Mouse (Mus musculus): Measurements from ENCODE around the gene Gm10309.

DNA sequence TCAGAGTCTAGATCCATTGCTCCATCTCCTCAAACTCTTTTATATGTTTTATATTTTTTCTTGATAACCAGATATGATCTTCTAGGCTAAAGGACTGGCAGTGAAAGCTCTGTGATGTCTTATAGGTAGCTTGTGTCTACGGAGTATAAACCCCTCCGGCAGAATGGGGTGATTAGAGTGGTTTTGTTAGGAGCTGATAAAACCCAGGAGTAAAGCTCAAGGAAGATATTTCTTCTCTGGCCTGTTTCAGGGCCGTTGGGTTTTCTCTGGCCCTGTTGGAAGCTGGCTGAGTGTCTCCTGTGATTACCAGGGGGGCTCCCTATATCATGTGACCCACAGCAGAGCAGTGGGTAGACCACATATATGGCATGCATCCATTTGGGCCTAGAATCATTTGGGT, 17.6 kb downstream of the Gm10309 start:
- no peak for TF ChIP-seq POLR2A (IDR thresholded peaks at IDR 0.05; ENCODE audit: extremely low read depth, insufficient read depth, low read length)
- TF ChIP-seq CTCF (IDR thresholded peaks at IDR 0.05; ENCODE audit: low read depth, low read length), result no peak

All from liver, adult 2 months (tissue).